Mouse (Mus musculus): Measurements from ENCODE around the gene Cnpy1. TPM values are rescaled to one million over a fixed set of nuclear protein-coding genes. Genes with fewer than 3 reads are reported as not detected.

The Cnpy1 gene
- polyA plus RNA-seq, 1 experiment from 2014 or later: 34.3 TPM

DNA sequence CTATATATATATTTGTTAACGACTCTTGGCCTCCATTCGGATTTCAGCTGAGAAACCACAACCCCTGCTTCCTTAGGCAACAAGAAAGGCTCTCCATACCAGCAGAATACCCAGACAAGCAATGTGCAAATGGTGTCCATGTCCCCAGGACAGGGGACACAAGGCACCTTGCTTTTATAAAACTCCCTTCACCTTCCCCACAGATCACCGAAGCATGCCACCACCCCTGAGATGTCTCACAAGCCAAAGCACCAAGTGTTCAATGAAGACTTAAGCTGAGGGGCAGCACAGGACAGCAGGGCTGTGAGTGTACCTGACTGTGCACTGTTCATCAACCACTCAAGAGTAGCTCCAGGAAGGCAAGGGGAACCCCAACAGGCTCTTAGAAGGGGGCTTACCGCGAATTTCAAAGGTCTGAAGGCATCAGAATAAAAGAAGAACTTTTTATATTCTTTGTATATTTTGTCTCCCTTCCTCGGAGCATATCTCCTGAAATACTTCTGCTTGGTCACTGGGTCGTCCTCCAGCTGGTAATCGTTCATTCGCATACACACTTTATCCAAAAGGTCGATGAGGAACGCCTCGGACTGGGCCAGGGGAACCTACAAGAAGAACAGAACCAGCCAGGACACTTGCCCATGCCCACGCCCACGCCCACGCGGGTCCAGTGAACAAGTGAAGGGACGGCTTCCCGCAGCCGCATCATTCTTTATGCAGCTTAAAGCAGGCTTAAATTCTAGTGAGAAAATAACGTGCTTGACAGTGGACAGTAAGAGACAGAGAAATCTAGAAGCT lies 36.7 kb downstream of the Cnpy1 start:
- no peaks in the 10 kb centered on the region for H3K36me3 ChIP-seq (ENCODE audit: control insufficient read depth, insufficient read depth, low read length)
- WGBS: 8% methylated on average over 20 of the region's 20 CpGs
- no peaks in the 10 kb centered on the region for H3K9me3 ChIP-seq (replicated peaks; ENCODE audit: control insufficient read depth, low read length, poor library complexity, severe bottlenecking)
- H3K9ac ChIP-seq (ENCODE audit: low read depth, low read length): peak overlapping the region; percentile 72; the same call in 1 of the 2 replicates
- peaks cover 19% of the 10 kb centered on the region; the same call in 1 of the 2 replicates for H3K4me1 ChIP-seq (ENCODE audit: control insufficient read depth, insufficient read depth, low read length)
- H3K27ac ChIP-seq (ENCODE audit: low read length): peak overlapping the region; percentile 80
- H3K4me2 ChIP-seq (ENCODE audit: low read length): peak overlapping the region; percentile 76
- peak overlapping the region; percentile 48 for H3K4me3 ChIP-seq (ENCODE audit: low read depth, low read length)
- no peak for ATAC-seq
- peaks cover 19% of the 10 kb centered on the region for H3K27me3 ChIP-seq (ENCODE audit: control insufficient read depth, insufficient read depth, low read depth, low read length)

DNA sequence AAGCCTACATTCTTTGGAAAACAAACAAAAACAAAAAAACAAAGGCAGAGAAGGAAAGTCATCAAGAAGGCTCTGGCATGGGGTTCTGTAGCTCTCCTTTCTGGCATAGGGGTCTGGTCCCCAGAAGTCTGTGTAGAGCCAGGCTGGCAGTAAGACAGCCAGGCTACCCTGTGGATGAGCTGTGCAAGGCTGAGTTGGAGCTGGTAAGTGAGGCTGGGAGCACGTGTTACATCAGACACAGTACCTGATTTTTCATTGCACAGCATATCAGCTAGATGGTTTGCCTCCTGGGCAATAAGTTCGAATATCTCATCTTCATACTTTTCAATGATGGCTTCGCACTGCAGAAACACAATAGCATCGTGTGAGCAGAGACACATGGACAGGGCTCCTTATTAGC lies 38.6 kb downstream of the Cnpy1 start:
- Histone ChIP-seq H3K4me2 (ENCODE audit: low read length) (peak overlapping the region; percentile 18), H3K4me1 (ENCODE audit: control insufficient read depth, insufficient read depth, low read length) (peaks cover 19% of the 10 kb centered on the region; the same call in 1 of the 2 replicates), H3K36me3 (ENCODE audit: control insufficient read depth, insufficient read depth, low read length) (no peaks in the 10 kb centered on the region), H3K9ac (ENCODE audit: low read depth, low read length) (no peak overlapping the region), H3K27me3 (ENCODE audit: control insufficient read depth, insufficient read depth, low read depth, low read length) (peaks cover 19% of the 10 kb centered on the region), H3K27ac (ENCODE audit: low read length) (0 out of 2 replicates have a peak overlapping the region, but pooled peaks have one; percentile 17), H3K4me3 (ENCODE audit: low read depth, low read length) (no peak overlapping the region), H3K9me3 (replicated peaks; ENCODE audit: control insufficient read depth, low read length, poor library complexity, severe bottlenecking) (no peaks in the 10 kb centered on the region)
- 40% methylated on average over 4 of the region's 4 CpGs for WGBS
- ATAC-seq: no peak

DNA sequence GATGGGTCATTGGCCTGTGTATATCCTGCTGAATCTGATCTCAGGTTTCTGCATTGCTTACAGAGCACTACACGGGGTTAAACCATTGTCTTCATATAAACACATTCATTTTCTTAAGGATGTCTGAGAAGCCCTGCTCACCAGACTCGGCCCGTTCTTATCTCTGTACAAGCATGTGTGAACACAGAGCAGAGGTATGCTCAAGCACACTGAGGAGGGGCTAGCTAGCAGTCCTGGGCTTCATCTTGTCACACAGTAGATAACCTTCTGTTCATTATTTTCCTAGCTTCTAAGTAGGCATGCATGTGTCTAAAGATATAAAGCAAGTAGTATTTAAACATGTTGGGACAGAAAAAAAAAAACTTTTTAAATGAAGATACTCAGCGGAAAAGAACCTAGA lies 39.2 kb downstream of the Cnpy1 start:
- Histone ChIP-seq H3K27ac (ENCODE audit: low read length) (no peak overlapping the region), H3K9ac (ENCODE audit: low read depth, low read length) (no peak overlapping the region), H3K9me3 (replicated peaks; ENCODE audit: control insufficient read depth, low read length, poor library complexity, severe bottlenecking) (no peaks in the 10 kb centered on the region), H3K36me3 (ENCODE audit: control insufficient read depth, insufficient read depth, low read length) (no peaks in the 10 kb centered on the region), H3K4me2 (ENCODE audit: low read length) (peak overlapping the region; percentile 5; the same call in 1 of the 2 replicates), H3K4me3 (ENCODE audit: low read depth, low read length) (no peak overlapping the region), H3K4me1 (ENCODE audit: control insufficient read depth, insufficient read depth, low read length) (peaks cover 16% of the 10 kb centered on the region; the same call in 1 of the 2 replicates), H3K27me3 (ENCODE audit: control insufficient read depth, insufficient read depth, low read depth, low read length) (peaks cover 19% of the 10 kb centered on the region)
- WGBS: 49% methylated on average over 4 of the region's 4 CpGs
- no peak for ATAC-seq

DNA sequence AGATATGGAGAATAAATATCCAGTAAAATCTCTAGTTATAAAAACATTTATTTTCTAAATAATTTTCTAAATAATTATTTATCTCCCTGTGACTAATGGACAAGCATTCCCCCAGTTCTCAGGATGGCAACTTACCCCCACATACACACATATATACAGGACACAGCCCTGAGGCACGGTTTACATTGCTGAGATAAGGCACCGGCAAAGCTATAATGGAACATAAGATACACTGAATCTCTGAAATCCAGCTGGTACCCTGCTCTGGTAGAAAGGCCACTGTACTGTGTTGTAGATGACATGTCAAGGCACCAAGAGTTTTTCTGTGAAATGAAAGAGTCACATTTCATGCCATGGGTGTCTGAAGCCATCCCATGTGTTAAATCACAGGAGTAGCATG lies 40.9 kb downstream of the Cnpy1 start:
- 70% methylated on average over 2 of the region's 2 CpGs for WGBS
- Histone ChIP-seq H3K9ac (ENCODE audit: low read depth, low read length) (no peak overlapping the region), H3K4me3 (ENCODE audit: low read depth, low read length) (no peak overlapping the region), H3K4me1 (ENCODE audit: control insufficient read depth, insufficient read depth, low read length) (peaks cover 3% of the 10 kb centered on the region; the same call in 1 of the 2 replicates), H3K4me2 (ENCODE audit: low read length) (peak overlapping the region; percentile 4; the same call in 1 of the 2 replicates), H3K27me3 (ENCODE audit: control insufficient read depth, insufficient read depth, low read depth, low read length) (peaks cover 19% of the 10 kb centered on the region), H3K36me3 (ENCODE audit: control insufficient read depth, insufficient read depth, low read length) (no peaks in the 10 kb centered on the region), H3K27ac (ENCODE audit: low read length) (no peak overlapping the region), H3K9me3 (replicated peaks; ENCODE audit: control insufficient read depth, low read length, poor library complexity, severe bottlenecking) (no peaks in the 10 kb centered on the region)
- no peak for ATAC-seq

DNA sequence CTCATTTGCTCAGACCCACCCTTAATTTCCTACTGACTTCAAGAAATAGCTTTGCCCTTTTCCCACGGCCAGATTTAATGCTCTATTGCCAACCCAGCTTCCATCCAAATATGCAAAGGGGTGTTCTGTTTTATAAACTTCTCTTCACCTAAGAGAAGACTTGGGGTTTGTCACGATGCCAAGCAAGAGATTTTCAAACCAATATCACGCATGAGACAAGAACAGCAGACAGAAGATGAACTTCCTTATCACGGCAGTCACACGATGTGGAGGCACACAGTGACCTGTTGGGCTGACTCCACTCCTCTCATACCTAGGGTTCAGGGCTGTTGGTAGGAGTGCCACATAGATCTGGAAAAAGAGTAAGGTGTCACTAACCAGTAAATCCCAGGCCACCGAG lies 42.5 kb downstream of the Cnpy1 start:
- Histone ChIP-seq H3K4me1 (ENCODE audit: control insufficient read depth, insufficient read depth, low read length) (no peaks in the 10 kb centered on the region), H3K4me3 (ENCODE audit: low read depth, low read length) (no peak overlapping the region), H3K27me3 (ENCODE audit: control insufficient read depth, insufficient read depth, low read depth, low read length) (peaks cover 14% of the 10 kb centered on the region), H3K4me2 (ENCODE audit: low read length) (no peak overlapping the region), H3K9me3 (replicated peaks; ENCODE audit: control insufficient read depth, low read length, poor library complexity, severe bottlenecking) (no peaks in the 10 kb centered on the region), H3K27ac (ENCODE audit: low read length) (no peak overlapping the region), H3K36me3 (ENCODE audit: control insufficient read depth, insufficient read depth, low read length) (no peaks in the 10 kb centered on the region), H3K9ac (ENCODE audit: low read depth, low read length) (no peak overlapping the region)
- 71% methylated on average over 6 of the region's 6 CpGs for WGBS
- ATAC-seq: no peak

DNA sequence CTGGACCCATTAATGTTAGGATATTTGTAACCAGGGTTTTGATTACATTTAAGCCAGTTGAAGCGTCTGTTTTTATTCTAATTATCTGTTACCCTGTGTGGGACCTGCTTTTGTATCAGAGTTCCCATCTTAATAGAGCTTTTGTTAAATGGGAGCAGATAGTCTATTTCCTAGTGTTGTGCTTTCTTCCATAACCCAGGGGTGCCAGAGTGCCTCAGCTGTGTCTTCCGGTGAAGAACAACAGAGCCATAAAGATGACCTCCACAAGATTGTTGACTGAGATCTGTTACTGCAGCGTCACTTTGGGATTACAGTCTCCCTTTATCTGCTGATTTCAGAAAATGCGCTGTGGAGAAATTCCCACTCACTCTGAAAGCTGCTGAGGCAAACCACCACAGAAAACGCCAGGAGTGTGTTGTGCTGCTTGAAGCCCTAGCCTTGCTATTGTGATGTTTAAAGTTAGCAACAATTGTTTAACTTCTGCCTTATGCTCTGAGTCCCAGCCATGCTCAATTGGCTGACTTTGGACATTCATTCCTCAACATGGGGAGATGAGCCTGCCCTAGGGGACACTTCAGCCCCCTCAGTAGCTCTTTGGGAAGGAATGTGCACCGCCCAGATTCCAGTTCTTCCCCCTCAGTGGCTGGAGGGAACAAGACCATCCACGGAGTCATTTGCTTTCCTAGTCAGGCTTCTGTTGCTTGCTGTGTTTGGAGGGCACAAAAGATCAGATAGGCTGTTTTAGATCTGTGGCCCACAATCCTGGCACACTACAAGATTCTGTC lies 46.3 kb downstream of the Cnpy1 start:
- no peak for ATAC-seq
- WGBS: 38% methylated on average over 7 of the region's 7 CpGs
- no peak overlapping the region for H3K4me3 ChIP-seq (ENCODE audit: low read depth, low read length)
- no peaks in the 10 kb centered on the region for H3K4me1 ChIP-seq (ENCODE audit: control insufficient read depth, insufficient read depth, low read length)
- H3K9ac ChIP-seq (ENCODE audit: low read depth, low read length): no peak overlapping the region
- H3K36me3 ChIP-seq (ENCODE audit: control insufficient read depth, insufficient read depth, low read length): no peaks in the 10 kb centered on the region
- H3K9me3 ChIP-seq (replicated peaks; ENCODE audit: control insufficient read depth, low read length, poor library complexity, severe bottlenecking): no peaks in the 10 kb centered on the region
- H3K27ac ChIP-seq (ENCODE audit: low read length): no peak overlapping the region
- H3K27me3 ChIP-seq (ENCODE audit: control insufficient read depth, insufficient read depth, low read depth, low read length): no peaks in the 10 kb centered on the region
- H3K4me2 ChIP-seq (ENCODE audit: low read length): no peak overlapping the region

DNA sequence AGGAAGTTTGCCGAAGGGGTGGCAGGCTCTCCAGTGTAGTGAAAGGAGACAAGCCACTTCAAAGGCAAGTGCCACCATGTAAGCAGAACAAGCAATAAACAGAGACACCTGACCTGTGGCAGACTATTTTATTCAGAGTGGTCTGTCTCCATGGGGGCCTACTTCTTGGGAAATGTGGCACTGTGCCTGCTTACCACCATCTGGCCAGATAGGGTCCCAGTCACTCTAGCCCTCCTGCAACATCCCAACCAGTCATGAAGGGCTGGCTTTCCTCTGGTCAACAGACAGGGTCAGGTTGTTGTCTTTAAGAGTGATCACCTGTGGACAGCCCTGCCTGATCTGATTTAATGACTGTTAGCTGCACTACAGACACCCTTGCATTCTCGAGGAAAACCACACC lies 50.1 kb downstream of the Cnpy1 start:
- Histone ChIP-seq H3K27me3 (ENCODE audit: control insufficient read depth, insufficient read depth, low read depth, low read length) (no peaks in the 10 kb centered on the region), H3K4me3 (ENCODE audit: low read depth, low read length) (no peak overlapping the region), H3K4me1 (ENCODE audit: control insufficient read depth, insufficient read depth, low read length) (peaks cover 5% of the 10 kb centered on the region; the same call in 1 of the 2 replicates), H3K4me2 (ENCODE audit: low read length) (no peak overlapping the region), H3K36me3 (ENCODE audit: control insufficient read depth, insufficient read depth, low read length) (no peaks in the 10 kb centered on the region), H3K9ac (ENCODE audit: low read depth, low read length) (no peak overlapping the region), H3K9me3 (replicated peaks; ENCODE audit: control insufficient read depth, low read length, poor library complexity, severe bottlenecking) (no peaks in the 10 kb centered on the region), H3K27ac (ENCODE audit: low read length) (no peak overlapping the region)
- 62% methylated on average over 2 of the region's 2 CpGs for WGBS
- no peak for ATAC-seq

DNA sequence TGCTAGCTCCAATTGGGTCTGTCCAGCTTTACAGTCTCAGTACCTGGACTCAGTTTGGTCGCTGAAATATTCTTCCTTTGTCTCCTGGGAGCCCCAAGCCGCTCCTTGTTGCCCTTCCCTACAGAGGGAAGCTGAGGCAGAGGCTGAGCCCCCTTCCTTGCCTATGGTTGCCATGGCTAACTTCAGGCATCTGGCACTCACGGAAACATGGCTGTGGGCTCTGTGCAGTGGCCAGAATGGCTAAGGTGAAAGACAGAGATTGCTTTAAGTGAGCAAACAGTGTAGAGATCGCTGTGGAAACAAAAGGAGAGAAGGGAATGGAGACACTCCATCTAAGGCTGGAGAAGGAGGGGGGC lies 53.5 kb downstream of the Cnpy1 start:
- Histone ChIP-seq H3K9me3 (replicated peaks; ENCODE audit: control insufficient read depth, low read length, poor library complexity, severe bottlenecking) (no peaks in the 10 kb centered on the region), H3K36me3 (ENCODE audit: control insufficient read depth, insufficient read depth, low read length) (no peaks in the 10 kb centered on the region), H3K4me3 (ENCODE audit: low read depth, low read length) (no peak overlapping the region), H3K4me1 (ENCODE audit: control insufficient read depth, insufficient read depth, low read length) (peaks cover 5% of the 10 kb centered on the region; the same call in 1 of the 2 replicates), H3K27ac (ENCODE audit: low read length) (no peak overlapping the region), H3K9ac (ENCODE audit: low read depth, low read length) (no peak overlapping the region), H3K27me3 (ENCODE audit: control insufficient read depth, insufficient read depth, low read depth, low read length) (no peaks in the 10 kb centered on the region), H3K4me2 (ENCODE audit: low read length) (no peak overlapping the region)
- 0 out of 2 replicates have a peak, but pooled peaks have one; percentile 6 for ATAC-seq
- 21% methylated on average over 4 of the region's 4 CpGs for WGBS

Measured in midbrain, embryonic 16.5 days (tissue).